Mouse (Mus musculus): Measurements from ENCODE around the gene Phkb.

Phkb gene

DNA sequence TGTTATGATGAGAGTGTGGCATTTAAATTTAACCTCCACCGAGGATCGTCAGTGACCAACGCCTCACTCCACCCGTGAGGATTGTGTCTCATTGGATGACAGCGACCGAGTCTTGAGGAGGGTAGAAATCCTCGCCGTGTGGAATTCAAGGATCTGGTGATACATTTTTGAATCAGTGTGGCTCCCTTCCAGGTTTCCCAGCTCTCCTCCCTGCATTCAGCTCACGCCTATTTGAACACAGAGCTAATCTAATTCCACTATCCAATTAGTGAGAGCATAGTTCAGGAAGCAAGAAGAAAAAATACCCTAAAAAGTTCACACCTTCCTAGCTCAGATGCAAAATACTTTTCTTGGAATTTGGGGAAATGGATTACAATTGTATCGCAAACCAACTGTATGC, 249.9 kb downstream of the Phkb start:
- no peak for DNase-seq (ENCODE audit: low spot score in 2 of 2)
